Mouse (Mus musculus) layer of hippocampus, postnatal 36 days (tissue): ENCODE measurements around the gene Tspan14. TPM values are rescaled to one million over a fixed set of nuclear protein-coding genes. Genes with fewer than 3 reads are reported as not detected.

ENCODE experiments used
- DNase-seq, 2 experiments: peaks; one replicate each; pipeline ENCODE4 v3.0.0; 2022
- total RNA-seq, 2 experiments: library from RNA; stranded (reverse); gene quantifications; 2 replicates each; pipeline ENCODE4 v1.2.3; 2021

Gene Tspan14
- total RNA-seq, 2 experiments from 2014 or later, result 31.4 to 32.6 TPM

- DNase-seq, result no peak
These were observed 14.3 kb downstream of the Tspan14 start for GRCm38 (mm10) chr14:40952301-40952700.

- no peak for DNase-seq
These were observed 16.6 kb downstream of the Tspan14 start for GRCm38 (mm10) chr14:40949730-40950614.

GRCm38 (mm10) chr14:40949047-40949446, 17.6 kb downstream of the Tspan14 start:
- no peak for DNase-seq

GRCm38 (mm10) chr14:40948522-40948921, 18.1 kb downstream of the Tspan14 start:
- no peak for DNase-seq

GRCm38 (mm10) chr14:40947431-40948394, 18.9 kb downstream of the Tspan14 start:
- DNase-seq, result no peak

GRCm38 (mm10) chr14:40943802-40944201, 22.8 kb downstream of the Tspan14 start:
- no peak for DNase-seq

- DNase-seq, result no peak
These were observed 24.2 kb downstream of the Tspan14 start for GRCm38 (mm10) chr14:40942429-40942828.

- DNase-seq, result no peak
These were observed 28.1 kb downstream of the Tspan14 start for GRCm38 (mm10) chr14:40938380-40938987.

- no peak for DNase-seq
These were observed 29.6 kb downstream of the Tspan14 start for GRCm38 (mm10) chr14:40937052-40937451.

- DNase-seq, result no peak
These were observed 31.1 kb downstream of the Tspan14 start for GRCm38 (mm10) chr14:40935481-40935880.

GRCm38 (mm10) chr14:40935054-40935453, 31.6 kb downstream of the Tspan14 start:
- DNase-seq, result no peak

- no peak for DNase-seq
These were observed 33.3 kb downstream of the Tspan14 start for GRCm38 (mm10) chr14:40933328-40933727.

GRCm38 (mm10) chr14:40932225-40932624, 34.4 kb downstream of the Tspan14 start:
- no peak for DNase-seq

- no peak for DNase-seq
These were observed 35.3 kb downstream of the Tspan14 start for GRCm38 (mm10) chr14:40931115-40931829.

GRCm38 (mm10) chr14:40929943-40930342, 36.7 kb downstream of the Tspan14 start:
- no peak for DNase-seq

- DNase-seq, result no peak
These were observed 37.7 kb downstream of the Tspan14 start for GRCm38 (mm10) chr14:40928897-40929296.

- no peak for DNase-seq
These were observed 39.6 kb downstream of the Tspan14 start for GRCm38 (mm10) chr14:40927041-40927440.

- DNase-seq, result no peak
These were observed 42.1 kb downstream of the Tspan14 start for GRCm38 (mm10) chr14:40924378-40925113.

GRCm38 (mm10) chr14:40921241-40921640, 45.4 kb downstream of the Tspan14 start:
- DNase-seq, result no peak

GRCm38 (mm10) chr14:40919521-40919920, 47.1 kb downstream of the Tspan14 start:
- no peak for DNase-seq

GRCm38 (mm10) chr14:40918477-40918876, 48.1 kb downstream of the Tspan14 start:
- no peak for DNase-seq
